Mouse (Mus musculus): Measurements from ENCODE around the gene Baz2a. TPM values are rescaled to one million over a fixed set of nuclear protein-coding genes. Genes with fewer than 3 reads are reported as not detected.
A peak's percentile ranks its signal among the peaks of the same experiment; 100 is the strongest.
"Not testable (repeated sequence)": the region's sequence is repeated elsewhere in the genome, so short reads cannot be mapped to it uniquely, and the experiment has no call there.

Gene Baz2a
- polyA plus RNA-seq, 1 experiment from 2014 or later = 11.6 TPM

- Histone ChIP-seq H3K4me1 (peaks cover 33% of the 10 kb centered on the region), H3K4me2 (peak within 1 kb of the TSS; percentile 77), H3K4me3 (peak within 1 kb of the TSS; percentile 77), H3K9me3 (replicated peaks) (no peaks in the 10 kb centered on the region), H3K36me3 (ENCODE audit: poor library complexity, severe bottlenecking) (peaks cover 10% of the 10 kb centered on the region; the same call in 1 of the 2 replicates), H3K27ac (peak within 1 kb of the TSS; percentile 99), H3K9ac (peak within 1 kb of the TSS; percentile 88), H3K27me3 (no peaks in the 10 kb centered on the region)
- under 1% methylated on average over 62 of the region's 72 CpGs for WGBS
- ATAC-seq = peak; percentile 93
These were observed 32.7 kb upstream of the Baz2a start, which contains the start of gene Ptges3 for GRCm38 (mm10) chr10:128058601-128059151. Ptges3 (plus strand) TSS chr10:128058954.

- Histone ChIP-seq H3K36me3 (ENCODE audit: poor library complexity, severe bottlenecking) (peaks cover 16% of the 10 kb centered on the region), H3K27me3 (no peaks in the 10 kb centered on the region), H3K4me3 (peak overlapping the region; percentile 77), H3K9ac (peak overlapping the region; percentile 88), H3K4me1 (peaks cover 33% of the 10 kb centered on the region), H3K9me3 (replicated peaks) (no peaks in the 10 kb centered on the region), H3K4me2 (peak overlapping the region; percentile 77), H3K27ac (peak overlapping the region; percentile 99)
- peak; percentile 69 for ATAC-seq
- under 1% methylated on average over 50 of the region's 62 CpGs for WGBS
These were observed 32.0 kb upstream of the Baz2a start for GRCm38 (mm10) chr10:128059207-128059981.

- WGBS = 82% methylated on average over 5 of the region's 5 CpGs
- no peaks in the 10 kb centered on the region for H3K27me3 ChIP-seq
- H3K27ac ChIP-seq = no peak overlapping the region
- no peaks in the 10 kb centered on the region for H3K9me3 ChIP-seq (replicated peaks)
- peak overlapping the region; percentile 77 for H3K4me3 ChIP-seq
- H3K4me1 ChIP-seq = peaks cover 33% of the 10 kb centered on the region
- peak overlapping the region; percentile 77 for H3K4me2 ChIP-seq
- H3K36me3 ChIP-seq (ENCODE audit: poor library complexity, severe bottlenecking) = peaks cover 19% of the 10 kb centered on the region
- no peak for ATAC-seq
- peak overlapping the region; percentile 88 for H3K9ac ChIP-seq
These were observed 30.3 kb upstream of the Baz2a start for GRCm38 (mm10) chr10:128061109-128061508.

GRCm38 (mm10) chr10:128062221-128062989, 29.0 kb upstream of the Baz2a start:
- peaks cover 33% of the 10 kb centered on the region for H3K4me1 ChIP-seq
- peaks cover 19% of the 10 kb centered on the region for H3K36me3 ChIP-seq (ENCODE audit: poor library complexity, severe bottlenecking)
- H3K9me3 ChIP-seq (replicated peaks) = no peaks in the 10 kb centered on the region
- no peak overlapping the region; the same call in 1 of the 2 replicates for H3K4me2 ChIP-seq
- H3K9ac ChIP-seq = no peak overlapping the region
- WGBS = 96% methylated on average over 6 of the region's 6 CpGs
- no peaks in the 10 kb centered on the region for H3K27me3 ChIP-seq
- no peak for ATAC-seq
- H3K4me3 ChIP-seq = no peak overlapping the region
- no peak overlapping the region for H3K27ac ChIP-seq

GRCm38 (mm10) chr10:128066072-128066471, 25.3 kb upstream of the Baz2a start:
- H3K4me2 ChIP-seq = no peak overlapping the region
- H3K9ac ChIP-seq = no peak overlapping the region
- no peaks in the 10 kb centered on the region for H3K27me3 ChIP-seq
- H3K27ac ChIP-seq = no peak overlapping the region
- H3K4me1 ChIP-seq = peaks cover 14% of the 10 kb centered on the region
- H3K4me3 ChIP-seq = no peak overlapping the region
- peaks cover 43% of the 10 kb centered on the region for H3K36me3 ChIP-seq (ENCODE audit: poor library complexity, severe bottlenecking)
- H3K9me3 ChIP-seq (replicated peaks) = no peaks in the 10 kb centered on the region
- 96% methylated on average over 5 of the region's 5 CpGs for WGBS
- ATAC-seq = no peak

- H3K4me2 ChIP-seq = no peak overlapping the region
- H3K27ac ChIP-seq = no peak overlapping the region
- H3K27me3 ChIP-seq = no peaks in the 10 kb centered on the region
- ATAC-seq = no peak
- H3K9ac ChIP-seq = no peak overlapping the region
- H3K36me3 ChIP-seq (ENCODE audit: poor library complexity, severe bottlenecking) = peaks cover 60% of the 10 kb centered on the region
- no peaks in the 10 kb centered on the region for H3K4me1 ChIP-seq
- no peak overlapping the region for H3K4me3 ChIP-seq
- WGBS = 91% methylated on average over 4 of the region's 4 CpGs
- H3K9me3 ChIP-seq (replicated peaks) = no peaks in the 10 kb centered on the region
These were observed 22.2 kb upstream of the Baz2a start for GRCm38 (mm10) chr10:128069201-128069600.

- ATAC-seq = not testable (repeated sequence)
These were observed 20.9 kb upstream of the Baz2a start for GRCm38 (mm10) chr10:128070432-128070831.

GRCm38 (mm10) chr10:128078269-128078668, 13.1 kb upstream of the Baz2a start:
- not testable (repeated sequence) for ATAC-seq; H3K4me3 ChIP-seq; H3K27me3 ChIP-seq; H3K9ac ChIP-seq; H3K9me3 ChIP-seq (replicated peaks); H3K27ac ChIP-seq; H3K4me2 ChIP-seq; H3K4me1 ChIP-seq
- H3K36me3 ChIP-seq (ENCODE audit: poor library complexity, severe bottlenecking) = peaks cover 34% of the 10 kb centered on the region
- 81% methylated on average over 5 of the region's 5 CpGs for WGBS

More at GRCm38 (mm10) chr10:128070432-128070831, 20.9 kb upstream of the Baz2a start:
- H3K9ac ChIP-seq; H3K9me3 ChIP-seq (replicated peaks); H3K27ac ChIP-seq; H3K4me1 ChIP-seq; H3K4me2 ChIP-seq; H3K4me3 ChIP-seq; H3K27me3 ChIP-seq: not testable (repeated sequence)
- H3K36me3 ChIP-seq (ENCODE audit: poor library complexity, severe bottlenecking) = peaks cover 64% of the 10 kb centered on the region
- 94% methylated on average over 2 of the region's 2 CpGs for WGBS

- Histone ChIP-seq H3K9ac (no peak overlapping the region), H3K4me3 (no peak overlapping the region), H3K4me2 (no peak overlapping the region), H3K4me1 (peaks cover 22% of the 10 kb centered on the region), H3K27me3 (no peaks in the 10 kb centered on the region), H3K36me3 (ENCODE audit: poor library complexity, severe bottlenecking) (peaks cover 23% of the 10 kb centered on the region), H3K27ac (no peak overlapping the region), H3K9me3 (replicated peaks) (no peaks in the 10 kb centered on the region)
- ATAC-seq = no peak
- 89% methylated on average over 1 of the region's 1 CpGs for WGBS
These were observed 10.9 kb upstream of the Baz2a start for GRCm38 (mm10) chr10:128080496-128080895.

- H3K9ac ChIP-seq = peak overlapping the region; percentile 74
- no peak overlapping the region for H3K27ac ChIP-seq
- ATAC-seq = no peak
- H3K27me3 ChIP-seq = no peaks in the 10 kb centered on the region
- peak overlapping the region; percentile 68 for H3K4me2 ChIP-seq
- WGBS = 66% methylated on average over 6 of the region's 6 CpGs
- H3K4me1 ChIP-seq = peaks cover 22% of the 10 kb centered on the region
- no peaks in the 10 kb centered on the region for H3K9me3 ChIP-seq (replicated peaks)
- H3K36me3 ChIP-seq (ENCODE audit: poor library complexity, severe bottlenecking) = peaks cover 34% of the 10 kb centered on the region
- peak overlapping the region; percentile 99 for H3K4me3 ChIP-seq
These were observed 9.4 kb upstream of the Baz2a start for GRCm38 (mm10) chr10:128081807-128082476.

GRCm38 (mm10) chr10:128082477-128082808, 8.9 kb upstream of the Baz2a start:
- H3K4me2 ChIP-seq = peak overlapping the region; percentile 68
- ATAC-seq = no peak
- H3K9ac ChIP-seq = peak overlapping the region; percentile 74
- peak overlapping the region; percentile 99 for H3K4me3 ChIP-seq
- H3K9me3 ChIP-seq (replicated peaks) = no peaks in the 10 kb centered on the region
- peak overlapping the region; percentile 37; the same call in 1 of the 2 replicates for H3K27ac ChIP-seq
- H3K4me1 ChIP-seq = peaks cover 22% of the 10 kb centered on the region
- 19% methylated on average over 9 of the region's 9 CpGs for WGBS
- H3K27me3 ChIP-seq = no peaks in the 10 kb centered on the region
- peaks cover 34% of the 10 kb centered on the region for H3K36me3 ChIP-seq (ENCODE audit: poor library complexity, severe bottlenecking)
